Comparison of ENCODE assay signal across 15 mouse cellular contexts in genomic region chr9:7798555-7798954, GRCm38 (mm10). TPM values are rescaled to one million over a fixed set of nuclear protein-coding genes. Genes with fewer than 3 reads are reported as not detected.
DNase-seq lines count a peak whose midpoint lies in the region; ATAC-seq and TF ChIP-seq lines count a peak whose summit lies in the region.
"Had no signal": no experiment of that assay in that cellular context is flagged by ENCODE, and none has a peak within 500 bp of the region (broad histone marks: within the 10 kb centered on the region; RNA-seq: fewer than 3 reads in every experiment).

No protein-coding gene starts in this region.

- H3K9me3 ChIP-seq in intestine, embryonic 15.5 days = no peaks in the 10 kb centered on the region
- H3K9me3 ChIP-seq in intestine, embryonic 16.5 days (ENCODE audit: control insufficient read depth, low read length) = no peaks in the 10 kb centered on the region
- no peaks in the 10 kb centered on the region for H3K9me3 ChIP-seq in ES-Bruce4 (replicated peaks; ENCODE audit: control insufficient read depth, insufficient read depth, low read length, poor library complexity, severe bottlenecking)
- no peaks in the 10 kb centered on the region for H3K9me3 ChIP-seq in liver, embryonic 12.5 days (replicated peaks)
- H3K9me3 ChIP-seq: heart, embryonic 15.5 days had no signal

- H3K9ac ChIP-seq in intestine, embryonic 15.5 days = no peak overlapping the region
- no peak overlapping the region for H3K9ac ChIP-seq in intestine, embryonic 16.5 days (ENCODE audit: low read depth, low read length)
- peak overlapping the region; percentile 63 for H3K9ac ChIP-seq in ES-Bruce4 (ENCODE audit: low read depth, poor library complexity, severe bottlenecking)
- H3K9ac ChIP-seq in liver, embryonic 12.5 days = no peak overlapping the region
- H3K9ac ChIP-seq: heart, embryonic 15.5 days; hindbrain, embryonic 14.5 days had no signal

- H3K4me2 ChIP-seq in intestine, embryonic 15.5 days (replicated peaks) = no peak overlapping the region
- H3K4me2 ChIP-seq in intestine, embryonic 16.5 days (ENCODE audit: low read depth, low read length) = no peak overlapping the region
- no peak overlapping the region for H3K4me2 ChIP-seq in liver, embryonic 12.5 days
- H3K4me2 ChIP-seq: heart, embryonic 15.5 days; hindbrain, embryonic 14.5 days had no signal

- TF ChIP-seq CTCF in ES-Bruce4 (IDR thresholded peaks at IDR 0.05; ENCODE audit: low read depth, low read length) = no peak

- H3K4me1 ChIP-seq in intestine, embryonic 15.5 days (replicated peaks) = no peaks in the 10 kb centered on the region
- no peaks in the 10 kb centered on the region for H3K4me1 ChIP-seq in intestine, embryonic 16.5 days (ENCODE audit: control insufficient read depth, insufficient read depth, low read length)
- H3K4me1 ChIP-seq in ES-Bruce4 (ENCODE audit: control insufficient read depth, insufficient read depth, low read length) = peaks cover 5% of the 10 kb centered on the region
- peaks cover 4% of the 10 kb centered on the region; the same call in 1 of the 2 replicates for H3K4me1 ChIP-seq in liver, embryonic 12.5 days
- H3K4me1 ChIP-seq: heart, embryonic 15.5 days had no signal

- 88% methylated on average over 3 of the region's 3 CpGs for WGBS in intestine, embryonic 15.5 days
- 84% methylated on average over 3 of the region's 3 CpGs for WGBS in intestine, embryonic 16.5 days
- WGBS in liver, embryonic 12.5 days (ENCODE audit: insufficient replicate concordance) = 88% methylated on average over 3 of the region's 3 CpGs

- no peak overlapping the region for H3K4me3 ChIP-seq in intestine, embryonic 15.5 days (replicated peaks)
- no peak overlapping the region for H3K4me3 ChIP-seq in intestine, embryonic 16.5 days (ENCODE audit: low read length)
- H3K4me3 ChIP-seq in ES-Bruce4 (ENCODE audit: low read depth, low read length) = peak overlapping the region; percentile 4
- H3K4me3 ChIP-seq in liver, embryonic 12.5 days = no peak overlapping the region
- H3K4me3 ChIP-seq: heart, embryonic 15.5 days; layer of hippocampus, adult 2 months had no signal

- H3K27ac ChIP-seq in intestine, embryonic 15.5 days = no peak overlapping the region
- H3K27ac ChIP-seq in intestine, embryonic 16.5 days (ENCODE audit: low read length) = no peak overlapping the region
- peak overlapping the region; percentile 95 for H3K27ac ChIP-seq in ES-Bruce4 (ENCODE audit: insufficient read depth, low read length)
- H3K27ac ChIP-seq in liver, embryonic 12.5 days = peak overlapping the region; percentile 14; the same call in 1 of the 2 replicates
- H3K27ac ChIP-seq: heart, embryonic 15.5 days; hindbrain, embryonic 14.5 days; layer of hippocampus, adult 2 months had no signal

- no peak for TF ChIP-seq POLR2A in ES-Bruce4 (IDR thresholded peaks at IDR 0.05; ENCODE audit: insufficient read depth, low read length)

- peak; percentile 41; the same call in 1 of the 2 replicates for ATAC-seq in intestine, embryonic 15.5 days
- no peak for ATAC-seq in intestine, embryonic 16.5 days
- peak; percentile 62 for ATAC-seq in liver, embryonic 12.5 days

- TF ChIP-seq EP300 in ES-Bruce4 (IDR thresholded peaks at IDR 0.05; ENCODE audit: insufficient read depth, low read depth, low read length) = peak; percentile 54; the same call in 1 of the 2 replicates

- H3K36me3 ChIP-seq in intestine, embryonic 15.5 days = 0 out of 2 replicates have a peak, but pooled peaks cover 2% of the 10 kb centered on the region
- 0 out of 2 replicates have a peak, but pooled peaks cover 6% of the 10 kb centered on the region for H3K36me3 ChIP-seq in intestine, embryonic 16.5 days (ENCODE audit: control insufficient read depth, insufficient read depth, low read length)
- peaks cover 11% of the 10 kb centered on the region; the same call in 1 of the 2 replicates for H3K36me3 ChIP-seq in ES-Bruce4 (ENCODE audit: control insufficient read depth, insufficient read depth, low read length, poor library complexity, severe bottlenecking)
- H3K36me3 ChIP-seq in liver, embryonic 12.5 days = peaks cover 23% of the 10 kb centered on the region

- DNase-seq in ZHBTc4 (ENCODE audit: low read depth, low spot score) = peak; percentile 62
- no peak for DNase-seq in gastrocnemius, adult 8-10 months (ENCODE audit: low spot score in 2 of 2)
- no peak for DNase-seq in testis, postnatal 14 days (ENCODE audit: low spot score)
- DNase-seq in ovary, adult 18-20 months (ENCODE audit: low spot score) = no peak
- DNase-seq: adrenal gland, adult 2 months; cerebellum, adult 2 months; gastrocnemius, postnatal 14 days; thymus, postnatal 25 days had no signal

- no peaks in the 10 kb centered on the region for H3K27me3 ChIP-seq in intestine, embryonic 15.5 days (replicated peaks)
- no peaks in the 10 kb centered on the region for H3K27me3 ChIP-seq in intestine, embryonic 16.5 days (replicated peaks; ENCODE audit: control insufficient read depth, insufficient read depth, low read length)
- no peaks in the 10 kb centered on the region for H3K27me3 ChIP-seq in ES-Bruce4 (ENCODE audit: control insufficient read depth, insufficient read depth, low read length, poor library complexity, severe bottlenecking)
- no peaks in the 10 kb centered on the region for H3K27me3 ChIP-seq in liver, embryonic 12.5 days (replicated peaks)
- H3K27me3 ChIP-seq: heart, embryonic 15.5 days had no signal

RNA-seq across cellular contexts. Expression of gene Tmem123, which starts 34.7 kb away (rescaled TPM):
- 68.8 and 78.8 TPM in 2 replicates for polyA plus RNA-seq in intestine, embryonic 15.5 days (2015; fragmentation: Nextera tagmentation; extraction: Ambion mirVana)
- polyA plus RNA-seq in intestine, embryonic 16.5 days (2015; fragmentation: Nextera tagmentation; extraction: Ambion mirVana) = 61.6 and 62.1 TPM in 2 replicates
- 60.2 and 62.0 TPM in 2 replicates for polyA plus RNA-seq in ES-Bruce4 (2011; ENCODE audit: insufficient read depth, insufficient read length, low read depth, missing spikeins)
- polyA plus RNA-seq in liver, embryonic 12.5 days (2016; fragmentation: Nextera tagmentation; extraction: Ambion mirVana) = 59.4 and 60.3 TPM in 2 replicates
- 10 to 100 TPM; 20.5 to 29.5 (median 25.4) TPM for total RNA-seq in gastrocnemius, adult 8-10 months (2022)

RNA-seq across cellular contexts. Expression of gene Birc2, which starts 38.3 kb away (rescaled TPM):
- polyA plus RNA-seq in intestine, embryonic 15.5 days (2015; fragmentation: Nextera tagmentation; extraction: Ambion mirVana) = 28.9 and 32.1 TPM in 2 replicates
- 26.9 and 27.6 TPM in 2 replicates for polyA plus RNA-seq in intestine, embryonic 16.5 days (2015; fragmentation: Nextera tagmentation; extraction: Ambion mirVana)
- 51.9 and 52.5 TPM in 2 replicates for polyA plus RNA-seq in ES-Bruce4 (2011; ENCODE audit: insufficient read depth, insufficient read length, low read depth, missing spikeins)
- 15.0 and 15.6 TPM in 2 replicates for polyA plus RNA-seq in liver, embryonic 12.5 days (2016; fragmentation: Nextera tagmentation; extraction: Ambion mirVana)
- total RNA-seq in gastrocnemius, adult 8-10 months (2022) = 10 to 100 TPM; 19.1 to 24.3 (median 23.7) TPM

Comparison
In these comparisons a context has a peak if more than half of its experiments do, and no peak if none do; other contexts are left out.
1. H3K27ac ChIP-seq: peak in ES-Bruce4 (single experiment) and liver, embryonic 12.5 days (single experiment); none in intestine, embryonic 15.5 days (single experiment) and intestine, embryonic 16.5 days (single experiment).